Mouse (Mus musculus) myocyte (in vitro differentiated cells): ENCODE results near the gene Mmp27. TPM values are rescaled to one million over a fixed set of nuclear protein-coding genes. Genes with fewer than 3 reads are reported as not detected.

ENCODE experiments used
- H3K27me3 ChIP-seq: one replicate; pipeline ENCODE4 v1.6.1; 2011; ENCODE audit not compliant: control insufficient read depth, insufficient read depth, insufficient read length
- H3K36me3 ChIP-seq: one replicate; pipeline ENCODE4 v1.6.1; 2011; ENCODE audit not compliant: control insufficient read depth, insufficient read depth
- H3K4me2 ChIP-seq: one replicate; pipeline ENCODE4 v1.6.1; 2011; ENCODE audit warnings: low read depth, control low read depth
- H3K4me3 ChIP-seq: one replicate; pipeline ENCODE4 v1.5.1; 2011; ENCODE audit warnings: mild to moderate bottlenecking, control low read depth, moderate library complexity
- H3K79me2 ChIP-seq: one replicate; pipeline ENCODE4 v1.6.1; 2011; ENCODE audit not compliant: control insufficient read depth, insufficient read depth
- H3ac ChIP-seq: one replicate; pipeline ENCODE4 v1.6.1; 2011; ENCODE audit not compliant: control insufficient read depth, insufficient read length
- CEBPB ChIP-seq: IDR thresholded peaks from 2 replicates; pipeline ENCODE4 v1.6.1; 2011; ENCODE audit warnings: mild to moderate bottlenecking, moderate library complexity; ENCODE audit not compliant: poor library complexity, insufficient read depth, severe bottlenecking
- E2F4 ChIP-seq: IDR thresholded peaks from one replicate; pipeline ENCODE4 v1.6.1; 2011; ENCODE audit warnings: mild to moderate bottlenecking, control low read depth, moderate library complexity; ENCODE audit not compliant: insufficient read depth
- MAX ChIP-seq: IDR thresholded peaks from one replicate; pipeline ENCODE4 v1.6.1; 2011; ENCODE audit warnings: low read depth, mild to moderate bottlenecking, control low read depth
- MYOD1 ChIP-seq, 3 experiments: IDR thresholded peaks; one replicate each; pipeline ENCODE4 v1.6.1; 2011; ENCODE audit warnings: control low read depth in 2 of 3, low read depth in 2 of 3, mild to moderate bottlenecking in 2 of 3, moderate library complexity in 1 of 3; ENCODE audit not compliant: insufficient read length in 2 of 3, control insufficient read depth in 1 of 3
- MYOG ChIP-seq, 3 experiments: IDR thresholded peaks; one replicate each; pipeline ENCODE4 v1.6.1; 2011; ENCODE audit warnings: control low read depth in 2 of 3, low read depth in 2 of 3, mild to moderate bottlenecking in 2 of 3; ENCODE audit not compliant: insufficient read length in 2 of 3, control insufficient read depth in 1 of 3, insufficient read depth in 1 of 3
- POLR2A ChIP-seq: IDR thresholded peaks from one replicate; pipeline ENCODE4 v1.6.1; 2011; ENCODE audit warnings: low read depth, mild to moderate bottlenecking, control low read depth, moderate library complexity; ENCODE audit not compliant: insufficient read length
- POLR2AphosphoS2 ChIP-seq: IDR thresholded peaks from one replicate; pipeline ENCODE4 v1.6.1; 2011; ENCODE audit warnings: low read depth, control low read depth; ENCODE audit not compliant: insufficient read length
- REST ChIP-seq: IDR thresholded peaks from one replicate; pipeline ENCODE4 v1.6.1; 2011; ENCODE audit warnings: mild to moderate bottlenecking, control low read depth, moderate library complexity; ENCODE audit not compliant: insufficient read depth, insufficient read length
- SRF ChIP-seq: IDR thresholded peaks from one replicate; pipeline ENCODE4 v1.6.1; 2011; ENCODE audit warnings: low read depth; ENCODE audit not compliant: control insufficient read depth, insufficient read length
- TCF12 ChIP-seq: IDR thresholded peaks from one replicate; pipeline ENCODE4 v1.6.1; 2011; ENCODE audit warnings: mild to moderate bottlenecking, control low read depth; ENCODE audit not compliant: poor library complexity, insufficient read depth, severe bottlenecking
- TCF3 ChIP-seq: IDR thresholded peaks from one replicate; pipeline ENCODE4 v1.6.1; 2011; ENCODE audit warnings: low read depth, control low read depth; ENCODE audit not compliant: insufficient read length
- USF1 ChIP-seq: IDR thresholded peaks from one replicate; pipeline ENCODE4 v1.6.1; 2011; ENCODE audit warnings: low read depth, mild to moderate bottlenecking, control low read depth, moderate library complexity
- polyA plus RNA-seq: library from polyadenylated mRNA; unstranded; fragments of >200 nt; fragmentation: generic; extraction: Trizol; gene quantifications from one replicate; pipeline ENCODE4 v1.2.1, GENCODE M21; 2012; ENCODE audit warnings: missing spikeins

Mmp27 gene
- polyA plus RNA-seq, 1 experiment = not detected

- H3K4me2 ChIP-seq = no peak overlapping the region
- no peaks in the 10 kb centered on the region for H3K79me2 ChIP-seq
- no peak overlapping the region for H3K4me3 ChIP-seq
- no peak overlapping the region for H3ac ChIP-seq
- no peaks in the 10 kb centered on the region for H3K36me3 ChIP-seq
- TF ChIP-seq MAX = no peak
- no peak for TF ChIP-seq CEBPB
- TF ChIP-seq E2F4 = no peak
- TF ChIP-seq USF1 = no peak
- TF ChIP-seq MYOG (IDR thresholded peaks at IDR 0.05; ENCODE audit: control insufficient read depth in 1 of 3, insufficient read depth in 1 of 3, insufficient read length in 2 of 3, low read depth in 2 of 3) = no peak
- no peak for TF ChIP-seq TCF12
- TF ChIP-seq TCF3 = no peak
- no peak for TF ChIP-seq REST
- no peak for TF ChIP-seq MYOD1 (IDR thresholded peaks at IDR 0.05; ENCODE audit: control insufficient read depth in 1 of 3, insufficient read length in 2 of 3, low read depth in 2 of 3)
- no peak for TF ChIP-seq POLR2AphosphoS2
- no peak for TF ChIP-seq POLR2A
- no peak for TF ChIP-seq SRF
- H3K27me3 ChIP-seq = no peaks in the 10 kb centered on the region
Measured at GRCm38 (mm10) chr9:7572663-7573308, 1.6 kb downstream of the Mmp27 start.

- Histone ChIP-seq H3ac (no peak overlapping the region), H3K4me3 (no peak overlapping the region), H3K79me2 (no peaks in the 10 kb centered on the region), H3K27me3 (no peaks in the 10 kb centered on the region), H3K36me3 (no peaks in the 10 kb centered on the region), H3K4me2 (no peak overlapping the region)
- TF ChIP-seq REST (no peak), MAX (no peak), E2F4 (no peak), SRF (no peak), POLR2A (no peak), POLR2AphosphoS2 (no peak), MYOD1 (IDR thresholded peaks at IDR 0.05; ENCODE audit: control insufficient read depth in 1 of 3, insufficient read length in 2 of 3, low read depth in 2 of 3) (no peak)
Measured at GRCm38 (mm10) chr9:7575526-7575925, 4.3 kb downstream of the Mmp27 start.

GRCm38 (mm10) chr9:7577371-7577770 lies 6.2 kb downstream of the Mmp27 start:
- TF ChIP-seq TCF12 (no peak), MYOG (IDR thresholded peaks at IDR 0.05; ENCODE audit: control insufficient read depth in 1 of 3, insufficient read depth in 1 of 3, insufficient read length in 2 of 3, low read depth in 2 of 3) (no peak), USF1 (no peak), MAX (no peak), POLR2AphosphoS2 (no peak), MYOD1 (IDR thresholded peaks at IDR 0.05; ENCODE audit: control insufficient read depth in 1 of 3, insufficient read length in 2 of 3, low read depth in 2 of 3) (no peak), REST (no peak), SRF (no peak), POLR2A (no peak), CEBPB (no peak)
- Histone ChIP-seq H3K27me3 (no peaks in the 10 kb centered on the region), H3ac (no peak overlapping the region), H3K79me2 (no peaks in the 10 kb centered on the region), H3K36me3 (no peaks in the 10 kb centered on the region), H3K4me3 (no peak overlapping the region), H3K4me2 (no peak overlapping the region)

GRCm38 (mm10) chr9:7590063-7590462 lies 18.9 kb downstream of the Mmp27 start:
- H3K79me2 ChIP-seq = no peaks in the 10 kb centered on the region
- H3K4me3 ChIP-seq = no peak overlapping the region
- H3K4me2 ChIP-seq = no peak overlapping the region
- H3ac ChIP-seq = no peak overlapping the region
- TF ChIP-seq MYOD1 (IDR thresholded peaks at IDR 0.05; ENCODE audit: control insufficient read depth in 1 of 3, insufficient read length in 2 of 3, low read depth in 2 of 3) = no peak
- TF ChIP-seq E2F4 = no peak
- TF ChIP-seq TCF3 = no peak
- TF ChIP-seq POLR2A = no peak
- no peak for TF ChIP-seq SRF
- no peak for TF ChIP-seq POLR2AphosphoS2
- TF ChIP-seq REST = no peak
- TF ChIP-seq TCF12 = no peak
- TF ChIP-seq MAX = no peak
- no peak for TF ChIP-seq CEBPB
- TF ChIP-seq MYOG (IDR thresholded peaks at IDR 0.05; ENCODE audit: control insufficient read depth in 1 of 3, insufficient read depth in 1 of 3, insufficient read length in 2 of 3, low read depth in 2 of 3) = no peak
- H3K27me3 ChIP-seq = no peaks in the 10 kb centered on the region
- H3K36me3 ChIP-seq = no peaks in the 10 kb centered on the region
